Mouse (Mus musculus): ENCODE results near the gene Sergef. TPM values are rescaled to one million over a fixed set of nuclear protein-coding genes. Genes with fewer than 3 reads are reported as not detected.

The Sergef gene
- total RNA-seq, 2 experiments from 2014 or later: 49.3 to 53.4 TPM

- DNase-seq (ENCODE audit: low spot score in 2 of 2): peak; percentile 25 to 50
These were observed 130.9 kb downstream of the Sergef start for GRCm38 (mm10) chr7:46508590-46509318.

- no peak for DNase-seq (ENCODE audit: low spot score in 2 of 2)
These were observed 135.4 kb downstream of the Sergef start for GRCm38 (mm10) chr7:46504157-46504556.

GRCm38 (mm10) chr7:46502650-46503049 lies 137.0 kb downstream of the Sergef start:
- no peak for DNase-seq (ENCODE audit: low spot score in 2 of 2)

- DNase-seq (ENCODE audit: low spot score in 2 of 2): no peak
These were observed 138.1 kb downstream of the Sergef start for GRCm38 (mm10) chr7:46501458-46501857.

GRCm38 (mm10) chr7:46499561-46499960 lies 140.0 kb downstream of the Sergef start:
- DNase-seq (ENCODE audit: low spot score in 2 of 2): no peak

GRCm38 (mm10) chr7:46492134-46492678 lies 147.4 kb downstream of the Sergef start:
- DNase-seq (ENCODE audit: low spot score in 2 of 2): no peak

GRCm38 (mm10) chr7:46487354-46487753 lies 152.3 kb downstream of the Sergef start:
- no peak for DNase-seq (ENCODE audit: low spot score in 2 of 2)

GRCm38 (mm10) chr7:46486761-46487160 lies 152.8 kb downstream of the Sergef start:
- DNase-seq (ENCODE audit: low spot score in 2 of 2): no peak

GRCm38 (mm10) chr7:46484223-46484622 lies 155.4 kb downstream of the Sergef start:
- no peak for DNase-seq (ENCODE audit: low spot score in 2 of 2)

- no peak for DNase-seq (ENCODE audit: low spot score in 2 of 2)
These were observed 156.6 kb downstream of the Sergef start for GRCm38 (mm10) chr7:46483050-46483449.

GRCm38 (mm10) chr7:46482099-46482531 lies 157.5 kb downstream of the Sergef start:
- DNase-seq (ENCODE audit: low spot score in 2 of 2): no peak

- DNase-seq (ENCODE audit: low spot score in 2 of 2): peak in 1 of 2 experiments; percentile 37
These were observed 159.8 kb downstream of the Sergef start for GRCm38 (mm10) chr7:46479793-46480192.

GRCm38 (mm10) chr7:46477456-46477855 lies 162.2 kb downstream of the Sergef start:
- DNase-seq (ENCODE audit: low spot score in 2 of 2): no peak

GRCm38 (mm10) chr7:46475464-46475863 lies 164.1 kb downstream of the Sergef start:
- DNase-seq (ENCODE audit: low spot score in 2 of 2): no peak

GRCm38 (mm10) chr7:46473141-46473540 lies 166.5 kb downstream of the Sergef start:
- no peak for DNase-seq (ENCODE audit: low spot score in 2 of 2)

- no peak for DNase-seq (ENCODE audit: low spot score in 2 of 2)
These were observed 168.4 kb downstream of the Sergef start for GRCm38 (mm10) chr7:46471054-46471737.

- no peak for DNase-seq (ENCODE audit: low spot score in 2 of 2)
These were observed 170.1 kb downstream of the Sergef start for GRCm38 (mm10) chr7:46469542-46469941.

GRCm38 (mm10) chr7:46466422-46466981 lies 173.1 kb downstream of the Sergef start:
- no peak for DNase-seq (ENCODE audit: low spot score in 2 of 2)

GRCm38 (mm10) chr7:46463136-46463535 lies 176.5 kb downstream of the Sergef start:
- DNase-seq (ENCODE audit: low spot score in 2 of 2): no peak

GRCm38 (mm10) chr7:46462287-46462686 lies 177.3 kb downstream of the Sergef start:
- DNase-seq (ENCODE audit: low spot score in 2 of 2): no peak

GRCm38 (mm10) chr7:46459605-46460245 lies 179.9 kb downstream of the Sergef start:
- DNase-seq (ENCODE audit: low spot score in 2 of 2): no peak

Measured in layer of hippocampus, postnatal 14 days (tissue).